Mouse (Mus musculus) myocyte (in vitro differentiated cells): ENCODE measurements around the gene Gnl1.
"Not testable (repeated sequence)": the region's sequence is repeated elsewhere in the genome, so short reads cannot be mapped to it uniquely, and the experiment has no call there.

ENCODE experiments used
- CEBPB ChIP-seq: IDR thresholded peaks from 2 replicates; pipeline ENCODE4 v1.6.1; 2011; ENCODE audit warnings: mild to moderate bottlenecking, moderate library complexity; ENCODE audit not compliant: poor library complexity, insufficient read depth, severe bottlenecking
- MAX ChIP-seq: IDR thresholded peaks from one replicate; pipeline ENCODE4 v1.6.1; 2011; ENCODE audit warnings: low read depth, mild to moderate bottlenecking, control low read depth
- MYOD1 ChIP-seq, 3 experiments: IDR thresholded peaks; one replicate each; pipeline ENCODE4 v1.6.1; 2011; ENCODE audit warnings: control low read depth in 2 of 3, low read depth in 2 of 3, mild to moderate bottlenecking in 2 of 3, moderate library complexity in 1 of 3; ENCODE audit not compliant: insufficient read length in 2 of 3, control insufficient read depth in 1 of 3
- POLR2A ChIP-seq: IDR thresholded peaks from one replicate; pipeline ENCODE4 v1.6.1; 2011; ENCODE audit warnings: low read depth, mild to moderate bottlenecking, control low read depth, moderate library complexity; ENCODE audit not compliant: insufficient read length
- POLR2AphosphoS2 ChIP-seq: IDR thresholded peaks from one replicate; pipeline ENCODE4 v1.6.1; 2011; ENCODE audit warnings: low read depth, control low read depth; ENCODE audit not compliant: insufficient read length
- SRF ChIP-seq: IDR thresholded peaks from one replicate; pipeline ENCODE4 v1.6.1; 2011; ENCODE audit warnings: low read depth; ENCODE audit not compliant: control insufficient read depth, insufficient read length
- TCF3 ChIP-seq: IDR thresholded peaks from one replicate; pipeline ENCODE4 v1.6.1; 2011; ENCODE audit warnings: low read depth, control low read depth; ENCODE audit not compliant: insufficient read length
- USF1 ChIP-seq: IDR thresholded peaks from one replicate; pipeline ENCODE4 v1.6.1; 2011; ENCODE audit warnings: low read depth, mild to moderate bottlenecking, control low read depth, moderate library complexity

DNA sequence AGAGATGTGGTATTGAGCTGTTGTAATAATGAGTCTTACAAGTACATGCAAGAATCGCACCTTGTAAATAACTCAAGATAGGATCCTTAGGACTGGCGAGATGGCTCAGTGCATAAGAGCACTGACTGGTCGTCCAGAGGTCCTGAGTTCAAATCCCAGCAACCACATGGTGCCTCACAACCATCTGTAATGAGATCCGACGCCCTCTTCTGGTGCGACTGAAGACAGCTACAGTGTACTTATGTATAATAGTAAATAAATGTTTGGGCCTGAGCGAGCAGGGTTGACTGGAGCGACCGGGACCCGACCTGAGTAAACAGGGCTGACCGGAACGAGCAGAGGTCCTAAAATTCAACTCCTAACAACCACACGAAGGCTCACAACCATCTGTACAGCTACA is 56.5 kb downstream of the Gnl1 start:
- not testable (repeated sequence) for TF ChIP-seq POLR2A; MYOD1 (IDR thresholded peaks at IDR 0.05; ENCODE audit: control insufficient read depth in 1 of 3, insufficient read length in 2 of 3, low read depth in 2 of 3); POLR2AphosphoS2; MAX; USF1; CEBPB; TCF3; SRF
